Mouse (Mus musculus) G1E (cell line): ENCODE measurements around the gene Gm11027.

Source experiments
- CTCF ChIP-seq: IDR thresholded peaks from 2 replicates; pipeline ENCODE4 v1.5.1; 2012; ENCODE audit warnings: low read depth, low read length, inconsistent platforms, mixed read lengths
- GATA1 ChIP-seq: IDR thresholded peaks from 2 replicates; pipeline ENCODE4 v1.6.1; 2012; ENCODE audit warnings: borderline replicate concordance, low read length, inconsistent platforms, mixed read lengths
- GATA2 ChIP-seq: IDR thresholded peaks from 2 replicates; pipeline ENCODE4 v1.6.1; 2012; ENCODE audit warnings: low read depth, low read length, inconsistent platforms, borderline replicate concordance
- POLR2AphosphoS5 ChIP-seq: IDR thresholded peaks from 2 replicates; pipeline ENCODE4 v1.6.1; 2012; ENCODE audit warnings: low read depth, low read length, inconsistent platforms; ENCODE audit not compliant: insufficient replicate concordance
- TAL1 ChIP-seq: conservative IDR thresholded peaks from 2 replicates; pipeline ENCODE4 v1.6.1; 2012; ENCODE audit warnings: low read depth, low read length, inconsistent platforms, mixed read lengths

DNA sequence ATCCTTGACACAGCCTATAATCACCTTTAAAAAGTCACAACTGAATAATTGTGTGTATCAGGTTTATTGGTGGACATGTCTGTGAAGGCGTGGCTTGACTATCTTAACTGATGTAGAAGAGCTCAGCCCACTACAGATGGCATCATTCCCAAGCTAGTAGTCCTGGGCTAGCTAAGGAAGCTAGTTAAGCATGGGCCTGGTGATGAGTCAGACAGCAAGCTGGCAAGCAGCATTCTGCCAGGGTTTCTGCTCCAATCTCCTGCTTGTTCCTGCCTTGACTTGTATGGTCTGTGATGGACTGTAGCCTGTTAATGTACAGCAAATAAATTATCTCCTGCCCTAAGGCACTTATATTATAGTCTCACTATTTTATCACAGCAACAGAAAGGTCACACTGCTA is 30.6 kb upstream of the Gm11027 start:
- TF ChIP-seq CTCF: no peak
- no peak for TF ChIP-seq GATA1
- no peak for TF ChIP-seq POLR2AphosphoS5
- no peak for TF ChIP-seq GATA2
- TF ChIP-seq TAL1: no peak
